Mouse (Mus musculus): ENCODE measurements around the gene Rxfp2. TPM values are rescaled to one million over a fixed set of nuclear protein-coding genes. Genes with fewer than 3 reads are reported as not detected.

Rxfp2 gene
- total RNA-seq, 2 experiments from 2014 or later: 0.41 to 0.60 TPM

DNA sequence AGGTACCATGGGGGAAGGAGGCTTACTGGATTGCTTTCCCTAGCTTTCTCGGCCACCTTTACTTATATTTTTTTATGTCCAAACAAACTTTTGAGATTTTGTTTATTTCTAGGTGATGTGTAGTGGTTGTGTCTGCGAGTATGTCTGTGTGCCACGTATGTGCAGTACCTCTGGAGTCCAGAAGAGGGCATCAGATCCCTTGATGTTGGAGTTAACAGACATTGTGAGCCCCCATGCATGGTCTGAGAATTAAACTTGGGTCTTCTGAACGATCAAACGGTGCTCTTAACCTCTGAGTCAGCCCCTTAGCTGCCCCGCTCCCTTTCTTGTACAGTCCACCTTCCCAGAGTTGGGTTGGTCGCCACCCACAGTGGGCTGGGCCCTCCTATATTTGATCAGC is 95.5 kb downstream of the Rxfp2 start:
- peak; percentile 55 to 66 for DNase-seq (ENCODE audit: low spot score in 2 of 2)

DNA sequence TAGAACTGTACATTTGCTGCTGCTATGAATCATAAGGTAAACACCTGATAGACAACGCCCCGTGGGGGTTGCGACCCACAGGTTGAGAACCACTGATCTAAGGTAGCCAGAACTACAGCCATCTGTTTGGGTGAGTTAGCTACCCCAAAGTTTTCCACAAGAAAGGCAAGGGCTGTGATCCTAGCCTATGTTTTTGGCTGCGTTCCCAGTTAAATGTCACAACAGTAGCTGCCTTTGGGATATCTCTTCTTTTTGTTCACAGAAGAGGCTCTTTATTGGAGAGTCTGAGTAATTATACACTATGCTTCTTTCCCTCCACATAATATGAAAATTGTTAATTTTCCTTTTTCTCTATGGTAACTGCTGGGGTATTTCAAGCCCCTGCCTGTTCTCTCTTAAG is 96.3 kb downstream of the Rxfp2 start:
- no peak for DNase-seq (ENCODE audit: low spot score in 2 of 2)

DNA sequence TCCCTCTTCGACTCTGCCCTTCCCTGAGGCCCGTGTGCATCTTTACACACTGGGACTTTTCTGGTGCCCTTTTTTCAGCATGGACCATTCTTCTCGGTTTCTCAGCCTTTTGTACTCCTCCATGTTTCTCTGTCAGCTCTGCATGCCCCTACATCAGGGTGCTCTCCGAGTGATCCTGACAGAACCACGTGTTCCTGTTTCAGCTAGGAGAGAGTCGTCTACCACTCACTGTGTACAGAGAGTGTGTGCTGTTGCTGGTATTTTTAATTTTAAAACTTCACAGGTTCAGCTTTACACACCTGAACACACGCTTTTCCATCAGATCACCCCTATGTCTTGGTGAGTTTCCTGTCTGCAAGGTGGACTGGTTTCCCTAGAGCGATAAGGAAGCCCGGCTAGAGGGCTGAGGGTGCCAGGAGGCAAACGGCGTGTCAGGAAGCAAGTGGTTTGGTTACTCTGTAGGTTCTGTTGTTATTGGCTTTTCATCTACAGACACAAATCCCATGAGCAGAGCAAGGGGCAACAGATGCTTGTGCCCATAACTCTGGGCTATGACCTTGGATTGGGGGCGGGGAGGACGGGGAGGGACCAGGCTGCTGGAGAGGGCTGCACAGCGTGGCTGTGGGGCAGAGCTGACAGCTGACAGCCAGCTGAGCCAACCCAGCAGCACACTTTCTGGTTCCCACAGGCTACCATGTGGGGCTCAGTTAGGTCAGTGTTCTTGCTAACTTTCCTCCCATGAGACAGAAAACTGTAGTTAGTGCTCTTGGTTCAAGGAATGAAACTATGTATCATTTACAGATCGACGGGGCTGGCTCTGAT is 97.0 kb downstream of the Rxfp2 start:
- DNase-seq (ENCODE audit: low spot score in 2 of 2): no peak

DNA sequence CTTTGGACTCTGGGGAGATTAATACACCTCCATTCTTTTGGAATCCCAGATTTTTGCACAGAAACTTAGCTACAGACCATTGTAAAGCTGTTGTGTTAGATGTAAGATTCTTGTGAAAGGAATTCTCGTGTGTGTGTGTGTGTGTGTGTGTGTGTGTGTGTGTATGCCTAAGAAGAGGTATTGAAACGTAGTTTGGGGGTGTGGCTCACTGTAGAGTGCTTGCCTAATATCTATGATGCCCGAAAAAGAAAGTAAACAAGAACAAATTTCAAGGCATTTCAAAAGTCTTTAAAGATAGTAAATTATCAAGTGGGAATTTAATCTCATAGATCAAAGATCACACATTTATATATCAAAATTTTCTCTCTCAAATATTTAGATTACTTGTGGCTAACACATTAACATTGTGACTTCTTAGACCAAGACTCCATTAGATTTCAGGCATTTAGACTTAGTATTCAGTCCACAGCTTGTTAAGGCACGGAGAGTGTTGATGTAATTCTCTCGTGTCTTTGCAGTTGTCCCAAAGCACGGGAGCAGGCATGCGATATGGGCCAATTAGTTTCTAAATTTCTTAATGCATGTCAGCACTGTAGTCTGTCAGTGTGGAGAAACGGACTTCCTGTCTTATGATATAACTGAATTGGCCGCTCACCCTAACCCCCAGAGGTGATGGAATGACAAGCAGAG is 97.9 kb downstream of the Rxfp2 start:
- DNase-seq (ENCODE audit: low spot score in 2 of 2): no peak

DNA sequence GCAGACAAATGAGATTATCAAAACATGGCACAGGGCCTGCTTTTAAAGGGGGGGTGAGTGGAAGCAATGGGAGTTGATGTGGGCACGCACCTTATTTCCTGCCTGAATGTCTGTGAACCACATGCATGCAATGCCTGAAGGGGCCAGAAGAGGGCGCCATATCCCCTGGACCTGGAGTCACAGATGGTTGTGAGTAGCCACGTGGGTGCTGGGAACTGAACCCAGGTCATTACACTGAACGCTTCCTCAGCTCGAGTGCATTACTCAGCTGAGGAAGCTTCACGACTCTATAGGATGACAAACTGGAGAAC is 98.4 kb downstream of the Rxfp2 start:
- no peak for DNase-seq (ENCODE audit: low spot score in 2 of 2)

DNA sequence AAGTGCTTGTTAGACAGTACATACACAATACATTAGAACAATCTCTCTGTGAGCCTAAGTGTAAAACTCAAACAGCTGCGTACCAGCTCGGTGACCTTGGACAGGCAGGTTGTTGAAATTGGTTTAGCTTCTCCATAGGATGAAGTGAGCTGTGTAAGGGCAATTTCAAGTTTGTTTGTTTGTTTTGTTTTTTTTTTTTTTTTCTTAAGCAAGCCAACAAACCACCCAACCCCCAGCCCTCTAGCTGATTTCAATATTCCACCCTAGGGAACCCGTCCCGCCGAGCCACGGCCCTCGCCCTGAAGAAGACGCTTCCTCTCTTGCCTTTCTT is 99.6 kb downstream of the Rxfp2 start:
- no peak for DNase-seq (ENCODE audit: low spot score in 2 of 2)

DNA sequence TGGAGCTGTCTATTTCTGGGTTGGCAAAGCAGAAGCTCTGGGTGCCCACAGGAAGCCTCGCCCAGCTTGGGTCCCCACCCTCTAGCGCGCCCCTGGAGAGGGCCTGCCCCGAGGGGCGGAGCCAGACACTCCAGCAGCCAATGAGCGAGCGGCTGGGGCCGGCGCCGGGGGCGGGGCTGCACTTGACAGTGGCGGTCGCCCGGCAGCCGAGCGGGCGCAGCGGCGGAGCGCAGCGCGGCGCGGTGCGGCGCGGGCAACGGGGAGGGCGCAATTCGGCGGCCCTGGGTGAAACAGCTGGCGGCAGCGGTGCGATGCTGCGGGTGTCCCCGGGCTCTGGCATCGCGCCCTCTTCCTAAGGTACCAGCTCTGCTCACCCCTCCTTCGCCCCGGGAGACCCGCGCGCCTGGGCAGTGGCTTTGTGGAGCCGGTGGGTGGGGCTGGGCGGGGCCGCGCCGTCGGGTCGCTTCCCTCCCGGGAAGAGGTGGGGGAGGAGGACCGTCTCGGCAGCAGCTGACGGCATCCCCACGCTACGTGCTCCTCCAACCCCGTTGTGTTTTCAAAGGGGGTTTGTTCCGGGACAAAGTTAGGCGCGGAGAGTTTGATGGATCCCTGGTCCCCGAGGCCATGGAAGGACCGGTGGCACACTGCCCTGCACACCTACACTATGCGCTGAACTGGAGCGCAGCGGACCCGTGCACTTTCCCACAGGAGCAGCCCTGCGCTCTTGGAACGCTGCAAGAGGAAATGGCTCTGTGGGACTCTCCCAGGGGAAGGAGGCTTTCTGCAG is 100.2 kb downstream of the Rxfp2 start, which contains the start of gene Fry:
TSS of gene Fry (plus strand) at position 191 of the 787 bp plus-strand sequence.
- DNase-seq (ENCODE audit: low spot score in 2 of 2): peak; percentile 93 to 97

DNA sequence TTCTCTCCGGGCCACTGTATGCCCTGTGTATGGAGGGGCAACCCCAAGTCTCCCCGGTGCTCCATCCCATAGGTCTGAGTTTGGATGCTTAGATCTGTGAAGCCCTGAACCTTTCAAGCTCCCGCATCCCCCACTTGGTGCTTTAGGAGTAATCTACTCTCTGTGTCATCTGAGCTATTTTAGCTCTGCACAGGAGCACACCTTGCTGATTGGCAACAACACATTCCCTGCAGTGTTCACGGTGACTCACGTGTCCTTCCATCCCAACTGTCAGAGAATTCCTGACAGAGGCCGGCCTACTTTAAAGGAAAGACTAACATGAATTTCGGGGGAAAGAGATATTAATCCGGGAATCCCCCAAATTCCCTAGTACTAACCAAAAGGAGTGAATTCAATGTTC is 102.2 kb downstream of the Rxfp2 start:
- no peak for DNase-seq (ENCODE audit: low spot score in 2 of 2)

DNA sequence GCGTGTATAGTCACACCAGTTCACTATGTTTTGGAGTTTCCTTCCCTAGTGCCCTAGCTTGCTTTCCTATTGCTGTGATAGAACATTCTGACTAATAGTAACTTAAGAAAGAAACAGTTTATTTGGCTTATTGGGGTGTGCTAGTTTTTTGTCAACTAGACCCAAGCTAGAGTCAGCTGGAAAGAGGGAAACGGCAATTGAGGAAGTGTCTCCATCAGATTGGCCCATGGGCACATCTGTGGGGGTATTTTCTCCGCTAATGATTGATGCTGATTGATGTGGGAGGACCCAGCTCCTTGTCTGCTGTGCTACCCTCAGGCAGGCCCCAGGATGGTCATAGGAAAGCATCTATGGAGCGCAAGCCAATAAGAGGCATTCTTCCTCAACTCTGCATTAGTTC is 103.6 kb downstream of the Rxfp2 start:
- DNase-seq (ENCODE audit: low spot score in 2 of 2): no peak

DNA sequence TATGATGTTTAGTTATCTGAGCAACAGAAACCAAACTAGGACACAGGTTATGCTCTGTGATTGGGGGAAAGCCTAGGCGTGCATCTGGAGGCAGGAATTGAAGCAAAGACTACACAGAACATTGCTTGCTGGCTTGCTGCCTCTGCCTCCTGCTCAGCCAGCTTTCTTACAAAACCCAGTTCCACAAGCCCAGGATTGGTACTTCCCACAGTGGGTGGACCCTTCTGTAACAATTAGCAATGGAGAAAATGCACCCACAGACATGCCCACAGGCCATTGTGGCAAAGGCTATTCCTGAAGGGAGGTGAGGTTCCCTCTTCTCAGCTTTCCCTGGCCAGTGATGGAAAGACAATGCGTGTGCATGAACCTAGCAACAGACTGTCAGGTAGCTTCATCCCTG is 104.1 kb downstream of the Rxfp2 start:
- peak; percentile 51 to 57 for DNase-seq (ENCODE audit: low spot score in 2 of 2)

DNA sequence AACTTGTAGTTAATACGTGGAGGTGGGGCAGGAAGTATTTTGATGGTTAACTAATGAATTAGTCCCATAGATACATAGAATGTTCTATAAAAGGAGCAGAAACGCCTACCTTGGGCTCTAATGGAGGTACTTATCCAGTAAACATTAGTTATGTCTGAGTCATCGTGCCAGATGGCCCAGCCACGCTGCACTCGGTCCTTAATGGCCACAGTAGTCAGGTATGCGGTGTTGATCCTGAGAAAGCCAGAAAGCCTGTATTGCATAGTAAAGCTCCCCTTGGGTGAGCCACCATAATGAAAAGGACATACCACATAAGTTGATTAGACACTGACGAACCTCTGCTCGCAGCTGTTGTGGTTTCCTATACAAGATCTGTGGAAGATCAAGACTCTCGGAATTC is 107.4 kb downstream of the Rxfp2 start:
- no peak for DNase-seq (ENCODE audit: low spot score in 2 of 2)

DNA sequence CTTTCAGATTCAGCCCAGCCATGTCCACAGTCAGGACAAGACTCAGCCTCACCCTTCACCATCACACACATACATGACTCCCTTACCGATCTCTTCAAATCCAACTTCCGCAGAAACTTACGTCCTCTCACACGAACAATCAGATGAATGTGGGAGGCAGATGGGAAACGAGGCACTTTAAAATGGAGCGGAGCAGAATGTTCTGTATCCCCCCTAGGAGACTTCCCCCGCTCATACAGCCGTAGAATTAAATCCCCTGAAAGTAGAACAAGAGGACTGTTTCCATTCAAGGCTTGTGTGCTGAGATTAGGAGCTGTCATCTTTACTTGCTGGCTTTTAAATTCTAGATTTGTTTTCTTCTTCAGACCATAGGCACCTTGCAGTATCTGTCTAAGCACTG is 110.0 kb downstream of the Rxfp2 start:
- DNase-seq (ENCODE audit: low spot score in 2 of 2): no peak

DNA sequence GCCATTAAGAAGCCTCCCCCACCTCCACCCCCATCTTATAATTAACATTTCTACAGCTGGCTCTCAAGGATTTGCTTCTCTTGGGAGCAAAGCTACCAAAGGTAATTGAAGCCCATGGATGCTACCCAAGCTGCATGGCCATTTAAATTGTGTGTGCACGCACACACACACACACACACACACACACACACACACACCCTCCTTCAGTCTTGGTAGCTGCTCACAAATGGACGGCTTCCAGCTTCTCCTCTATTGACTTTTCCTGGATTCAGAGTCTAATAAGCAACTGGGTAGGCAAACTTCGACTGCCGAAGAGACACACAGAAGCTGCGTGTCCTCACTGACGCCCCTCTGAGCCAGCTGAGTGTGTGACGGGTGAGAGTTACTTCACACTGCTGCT is 111.7 kb downstream of the Rxfp2 start:
- no peak for DNase-seq (ENCODE audit: low spot score in 2 of 2)

DNA sequence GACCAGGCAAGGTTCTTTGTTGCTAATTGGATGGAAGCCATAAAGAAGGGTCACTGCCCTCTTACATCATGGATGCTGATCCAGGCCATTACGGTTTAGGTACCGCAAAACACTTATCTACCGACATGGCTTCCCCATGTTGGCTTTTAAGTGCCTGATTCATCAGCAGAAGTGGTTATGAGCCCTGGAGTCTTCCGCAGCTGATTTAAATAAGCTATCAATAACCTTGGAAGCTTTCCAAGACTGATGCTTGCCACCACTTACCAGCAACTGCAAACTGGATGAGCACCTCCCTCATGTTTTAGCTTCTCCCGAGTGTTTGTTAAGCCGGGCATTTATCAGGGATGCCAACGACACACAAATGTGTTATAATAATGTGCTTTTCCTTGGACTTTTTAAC is 112.7 kb downstream of the Rxfp2 start:
- no peak for DNase-seq (ENCODE audit: low spot score in 2 of 2)

Other genes starting within 250 kb of the Rxfp2 start
- gene Fry, start 100.0 kb downstream of the Rxfp2 start, total RNA-seq (2021): 100 to 1,000 TPM; 213 to 215 TPM